Mouse (Mus musculus) embryonic facial prominence, embryonic 13.5 days (tissue): ENCODE data around the gene Pi16. TPM values are rescaled to one million over a fixed set of nuclear protein-coding genes. Genes with fewer than 3 reads are reported as not detected.

ENCODE experiments used
- ATAC-seq: fragments of 200-750 bp; cut with Nextera tagmentation; 2 replicates; pipeline ENCODE4 v1.8.0; 2017; ENCODE audit warnings: low read depth; ENCODE audit not compliant: insufficient number of reproducible peaks, insufficient read depth, low FRiP score, low TSS enrichment
- H3K27ac ChIP-seq: fragments of 300-500 bp; sonication (generic); 2 replicates; pipeline ENCODE4 v1.5.1; 2015; ENCODE audit warnings: moderate library complexity, mild to moderate bottlenecking, inconsistent platforms
- H3K27me3 ChIP-seq: fragments of 300-500 bp; sonication (generic); 2 replicates; pipeline ENCODE4 v1.6.1; 2015; ENCODE audit warnings: mild to moderate bottlenecking, inconsistent platforms
- H3K36me3 ChIP-seq: fragments of 300-500 bp; sonication (generic); 2 replicates; pipeline ENCODE4 v1.6.1; 2015; ENCODE audit warnings: mild to moderate bottlenecking, inconsistent platforms
- H3K4me1 ChIP-seq: fragments of 300-500 bp; sonication (generic); 2 replicates; pipeline ENCODE4 v1.6.1; 2015; ENCODE audit warnings: inconsistent platforms
- H3K4me2 ChIP-seq: fragments of 300-500 bp; sonication (generic); 2 replicates; pipeline ENCODE4 v1.6.1; 2015; ENCODE audit warnings: moderate library complexity, mild to moderate bottlenecking, inconsistent platforms
- H3K4me3 ChIP-seq: fragments of 300-500 bp; sonication (generic); 2 replicates; pipeline ENCODE4 v1.5.1; 2015; ENCODE audit warnings: mild to moderate bottlenecking, inconsistent platforms
- H3K9ac ChIP-seq: fragments of 300-500 bp; sonication (generic); 2 replicates; pipeline ENCODE4 v1.6.1; 2015; ENCODE audit warnings: mild to moderate bottlenecking, inconsistent platforms
- H3K9me3 ChIP-seq: fragments of 300-500 bp; sonication (generic); 2 replicates; pipeline ENCODE4 v1.6.1; 2016; ENCODE audit warnings: inconsistent platforms
- WGBS: fragments of 180-500 bp; shearing (Covaris S2); methylation state at CpG from one replicate; pipeline ENCODE4 v1.1.7; 2015; ENCODE audit warnings: mixed read lengths; 5-methylcytosine and 5-hydroxymethylcytosine counted together
- polyA plus RNA-seq: library from polyadenylated mRNA; unstranded; fragments of >200 nt; fragmentation: Nextera tagmentation; extraction: Ambion mirVana; gene quantifications from 2 replicates; pipeline ENCODE4 v1.2.1, GENCODE M21; 2015

The Pi16 gene
- polyA plus RNA-seq, 1 experiment from 2014 or later = 0.27 TPM

- H3K9me3 ChIP-seq = no peaks in the 10 kb centered on the region
- WGBS = 79% methylated on average over 3 of the region's 3 CpGs
Measured at GRCm38 (mm10) chr17:29292996-29293395, 24.5 kb upstream of the Pi16 start.

GRCm38 (mm10) chr17:29293807-29294605 lies 23.5 kb upstream of the Pi16 start:
- Histone ChIP-seq H3K9me3 (no peaks in the 10 kb centered on the region), H3K27me3 (no peaks in the 10 kb centered on the region), H3K36me3 (peaks cover 51% of the 10 kb centered on the region), H3K4me2 (no peak overlapping the region), H3K4me1 (peaks cover 8% of the 10 kb centered on the region; the same call in 1 of the 2 replicates), H3K4me3 (no peak overlapping the region), H3K27ac (no peak overlapping the region), H3K9ac (no peak overlapping the region)
- WGBS = 72% methylated on average over 9 of the region's 9 CpGs
- no peak for ATAC-seq

More at GRCm38 (mm10) chr17:29292996-29293395, 24.5 kb upstream of the Pi16 start:
- Histone ChIP-seq H3K4me1 (peaks cover 8% of the 10 kb centered on the region; the same call in 1 of the 2 replicates), H3K27ac (no peak overlapping the region), H3K4me2 (no peak overlapping the region), H3K4me3 (no peak overlapping the region), H3K9ac (no peak overlapping the region), H3K27me3 (no peaks in the 10 kb centered on the region), H3K36me3 (peaks cover 42% of the 10 kb centered on the region)
- ATAC-seq = no peak

- no peak for ATAC-seq
- no peak overlapping the region for H3K27ac ChIP-seq
Measured at GRCm38 (mm10) chr17:29295835-29296234, 21.6 kb upstream of the Pi16 start.

GRCm38 (mm10) chr17:29297321-29297720 lies 20.2 kb upstream of the Pi16 start:
- Histone ChIP-seq H3K4me1 (peaks cover 11% of the 10 kb centered on the region; the same call in 1 of the 2 replicates), H3K4me3 (no peak overlapping the region), H3K36me3 (peaks cover 73% of the 10 kb centered on the region), H3K9ac (no peak overlapping the region), H3K4me2 (no peak overlapping the region), H3K27me3 (no peaks in the 10 kb centered on the region), H3K27ac (no peak overlapping the region), H3K9me3 (no peaks in the 10 kb centered on the region)
- ATAC-seq = no peak
- 43% methylated on average over 10 of the region's 10 CpGs for WGBS

More at GRCm38 (mm10) chr17:29295835-29296234, 21.6 kb upstream of the Pi16 start:
- Histone ChIP-seq H3K4me1 (peaks cover 8% of the 10 kb centered on the region; the same call in 1 of the 2 replicates), H3K9me3 (no peaks in the 10 kb centered on the region), H3K4me2 (no peak overlapping the region), H3K9ac (peak overlapping the region; percentile 21; the same call in 1 of the 2 replicates), H3K4me3 (no peak overlapping the region), H3K27me3 (no peaks in the 10 kb centered on the region), H3K36me3 (peaks cover 63% of the 10 kb centered on the region)
- WGBS = 72% methylated on average over 5 of the region's 5 CpGs

- H3K9me3 ChIP-seq = no peaks in the 10 kb centered on the region
- H3K4me3 ChIP-seq = no peak overlapping the region
- H3K9ac ChIP-seq = no peak overlapping the region
- 81% methylated on average over 6 of the region's 6 CpGs for WGBS
- no peak overlapping the region for H3K4me2 ChIP-seq
- ATAC-seq = no peak
- H3K4me1 ChIP-seq = peaks cover 15% of the 10 kb centered on the region
- no peaks in the 10 kb centered on the region for H3K27me3 ChIP-seq
- H3K27ac ChIP-seq = no peak overlapping the region
- peaks cover 73% of the 10 kb centered on the region for H3K36me3 ChIP-seq
Measured at GRCm38 (mm10) chr17:29297813-29298212, 19.7 kb upstream of the Pi16 start.

- peaks cover 69% of the 10 kb centered on the region for H3K36me3 ChIP-seq
- ATAC-seq = no peak
Measured at GRCm38 (mm10) chr17:29299282-29299681, 18.2 kb upstream of the Pi16 start.

GRCm38 (mm10) chr17:29300926-29301325 lies 16.6 kb upstream of the Pi16 start:
- H3K4me1 ChIP-seq = peaks cover 46% of the 10 kb centered on the region
- H3K4me2 ChIP-seq = no peak overlapping the region
- H3K9me3 ChIP-seq = no peaks in the 10 kb centered on the region
- no peaks in the 10 kb centered on the region for H3K27me3 ChIP-seq
- no peak overlapping the region for H3K27ac ChIP-seq
- H3K36me3 ChIP-seq = peaks cover 53% of the 10 kb centered on the region
- WGBS = 88% methylated on average over 7 of the region's 7 CpGs
- H3K4me3 ChIP-seq = no peak overlapping the region
- no peak for ATAC-seq
- no peak overlapping the region for H3K9ac ChIP-seq

More at GRCm38 (mm10) chr17:29299282-29299681, 18.2 kb upstream of the Pi16 start:
- Histone ChIP-seq H3K4me2 (no peak overlapping the region), H3K4me3 (no peak overlapping the region), H3K9ac (no peak overlapping the region), H3K27me3 (no peaks in the 10 kb centered on the region), H3K27ac (no peak overlapping the region), H3K9me3 (no peaks in the 10 kb centered on the region), H3K4me1 (peaks cover 30% of the 10 kb centered on the region)
- 92% methylated on average over 4 of the region's 4 CpGs for WGBS

GRCm38 (mm10) chr17:29301421-29301820 lies 16.1 kb upstream of the Pi16 start:
- H3K4me3 ChIP-seq = no peak overlapping the region
- no peak overlapping the region for H3K27ac ChIP-seq
- no peak overlapping the region for H3K9ac ChIP-seq
- whole genome bisulfite sequencing = 92% methylated on average over 6 of the region's 6 CpGs
- H3K4me2 ChIP-seq = no peak overlapping the region
- H3K27me3 ChIP-seq = no peaks in the 10 kb centered on the region
- peaks cover 48% of the 10 kb centered on the region for H3K36me3 ChIP-seq
- H3K9me3 ChIP-seq = no peaks in the 10 kb centered on the region
- H3K4me1 ChIP-seq = peaks cover 51% of the 10 kb centered on the region
- ATAC-seq = no peak

- Histone ChIP-seq H3K9ac (no peak overlapping the region), H3K36me3 (peaks cover 45% of the 10 kb centered on the region), H3K9me3 (no peaks in the 10 kb centered on the region), H3K27me3 (no peaks in the 10 kb centered on the region), H3K27ac (no peak overlapping the region), H3K4me2 (no peak overlapping the region), H3K4me1 (peaks cover 49% of the 10 kb centered on the region), H3K4me3 (no peak overlapping the region)
- no peak for ATAC-seq
- WGBS = 60% methylated on average over 5 of the region's 5 CpGs
Measured at GRCm38 (mm10) chr17:29302149-29302548, 15.3 kb upstream of the Pi16 start.

GRCm38 (mm10) chr17:29303087-29303486 lies 14.4 kb upstream of the Pi16 start:
- H3K27me3 ChIP-seq = no peaks in the 10 kb centered on the region
- H3K4me2 ChIP-seq = no peak overlapping the region
- H3K9ac ChIP-seq = no peak overlapping the region
- ATAC-seq = no peak
- H3K4me3 ChIP-seq = no peak overlapping the region
- no peaks in the 10 kb centered on the region for H3K9me3 ChIP-seq
- whole genome bisulfite sequencing = 40% methylated on average over 3 of the region's 3 CpGs
- H3K36me3 ChIP-seq = peaks cover 40% of the 10 kb centered on the region
- H3K4me1 ChIP-seq = peaks cover 43% of the 10 kb centered on the region
- peak overlapping the region; percentile 58 for H3K27ac ChIP-seq

- Histone ChIP-seq H3K4me3 (no peak overlapping the region), H3K4me1 (peaks cover 43% of the 10 kb centered on the region), H3K27ac (peak overlapping the region; percentile 58; the same call in 1 of the 2 replicates), H3K9ac (no peak overlapping the region), H3K4me2 (no peak overlapping the region), H3K27me3 (no peaks in the 10 kb centered on the region), H3K9me3 (no peaks in the 10 kb centered on the region), H3K36me3 (peaks cover 33% of the 10 kb centered on the region)
- 68% methylated on average over 3 of the region's 3 CpGs for WGBS
- no peak for ATAC-seq
Measured at GRCm38 (mm10) chr17:29303856-29304255, 13.6 kb upstream of the Pi16 start.
